Mouse (Mus musculus) midbrain, embryonic 12.5 days (tissue): ENCODE measurements around the gene Mast3. TPM values are rescaled to one million over a fixed set of nuclear protein-coding genes. Genes with fewer than 3 reads are reported as not detected.

Experiments
- ATAC-seq: fragments of 200-750 bp; cut with Nextera tagmentation; 2 replicates; pipeline ENCODE4 v1.8.0; 2017; ENCODE audit warnings: low read depth, moderate TSS enrichment, moderate library complexity; ENCODE audit not compliant: low FRiP score
- H3K27ac ChIP-seq: fragments of 300-500 bp; sonication (generic); replicated peaks from 2 replicates; pipeline ENCODE4 v1.5.1; 2016; ENCODE audit warnings: mild to moderate bottlenecking
- H3K27me3 ChIP-seq: fragments of 300-500 bp; sonication (generic); 2 replicates; pipeline ENCODE4 v1.6.1; 2016; ENCODE audit warnings: mild to moderate bottlenecking
- H3K36me3 ChIP-seq: fragments of 300-500 bp; sonication (generic); 2 replicates; pipeline ENCODE4 v1.6.1; 2016
- H3K4me1 ChIP-seq: fragments of 300-500 bp; sonication (generic); 2 replicates; pipeline ENCODE4 v1.6.1; 2016
- H3K4me2 ChIP-seq: fragments of 300-500 bp; sonication (generic); replicated peaks from 2 replicates; pipeline ENCODE4 v1.6.1; 2016; ENCODE audit warnings: mild to moderate bottlenecking, moderate library complexity
- H3K4me3 ChIP-seq: fragments of 300-500 bp; sonication (generic); 2 replicates; pipeline ENCODE4 v1.5.1; 2016; ENCODE audit warnings: mild to moderate bottlenecking
- H3K9ac ChIP-seq: fragments of 300-500 bp; sonication (generic); replicated peaks from 2 replicates; pipeline ENCODE4 v1.6.1; 2016; ENCODE audit warnings: mild to moderate bottlenecking, moderate library complexity
- H3K9me3 ChIP-seq: fragments of 300-500 bp; sonication (generic); 2 replicates; pipeline ENCODE4 v1.6.1; 2016; ENCODE audit warnings: mild to moderate bottlenecking
- WGBS: fragments of 180-500 bp; shearing (Covaris S2); methylation state at CpG from one replicate; pipeline ENCODE4 v1.1.7; 2016; 5-methylcytosine and 5-hydroxymethylcytosine counted together
- polyA plus RNA-seq: library from polyadenylated mRNA; unstranded; fragments of >200 nt; fragmentation: Nextera tagmentation; extraction: Ambion mirVana; gene quantifications from 2 replicates; pipeline ENCODE4 v1.2.1, GENCODE M21; 2016

The Mast3 gene
- polyA plus RNA-seq, 1 experiment from 2014 or later = 18.0 TPM

GRCm38 (mm10) chr8:70744806-70745205 is 60.0 kb downstream of the Mast3 start:
- Histone ChIP-seq H3K4me3 (no peak overlapping the region), H3K36me3 (no peaks in the 10 kb centered on the region), H3K27ac (no peak overlapping the region), H3K9me3 (no peaks in the 10 kb centered on the region), H3K27me3 (peaks cover 92% of the 10 kb centered on the region), H3K9ac (no peak overlapping the region), H3K4me2 (no peak overlapping the region), H3K4me1 (peaks cover 21% of the 10 kb centered on the region)
- ATAC-seq = no peak
- WGBS = 59% methylated on average over 11 of the region's 11 CpGs

GRCm38 (mm10) chr8:70743656-70744590 is 60.9 kb downstream of the Mast3 start:
- peak overlapping the region; percentile 27 for H3K4me3 ChIP-seq
- peaks cover 84% of the 10 kb centered on the region for H3K27me3 ChIP-seq
- WGBS = 3% methylated on average over 48 of the region's 48 CpGs
- peak overlapping the region; percentile 41; the same call in 1 of the 2 replicates for H3K9ac ChIP-seq
- no peak overlapping the region for H3K27ac ChIP-seq
- ATAC-seq = peak; percentile 27; the same call in 1 of the 2 replicates
- H3K36me3 ChIP-seq = no peaks in the 10 kb centered on the region
- H3K4me2 ChIP-seq = peak overlapping the region; percentile 51
- H3K4me1 ChIP-seq = peaks cover 21% of the 10 kb centered on the region
- H3K9me3 ChIP-seq = no peaks in the 10 kb centered on the region

GRCm38 (mm10) chr8:70742981-70743655 is 61.7 kb downstream of the Mast3 start:
- peak overlapping the region; percentile 27 for H3K4me3 ChIP-seq
- peak overlapping the region; percentile 51 for H3K4me2 ChIP-seq
- H3K36me3 ChIP-seq = no peaks in the 10 kb centered on the region
- H3K4me1 ChIP-seq = peaks cover 21% of the 10 kb centered on the region
- H3K27ac ChIP-seq = no peak overlapping the region
- WGBS = 2% methylated on average over 38 of the region's 38 CpGs
- no peaks in the 10 kb centered on the region for H3K9me3 ChIP-seq
- peaks cover 80% of the 10 kb centered on the region for H3K27me3 ChIP-seq
- peak; percentile 25; the same call in 1 of the 2 replicates for ATAC-seq
- peak overlapping the region; percentile 41; the same call in 1 of the 2 replicates for H3K9ac ChIP-seq

GRCm38 (mm10) chr8:70742176-70742575 is 62.7 kb downstream of the Mast3 start:
- no peak overlapping the region for H3K27ac ChIP-seq
- ATAC-seq = no peak
- no peaks in the 10 kb centered on the region for H3K9me3 ChIP-seq
- H3K36me3 ChIP-seq = no peaks in the 10 kb centered on the region
- peaks cover 21% of the 10 kb centered on the region for H3K4me1 ChIP-seq
- no peak overlapping the region for H3K4me2 ChIP-seq
- H3K9ac ChIP-seq = no peak overlapping the region
- no peak overlapping the region for H3K4me3 ChIP-seq
- peaks cover 76% of the 10 kb centered on the region for H3K27me3 ChIP-seq
- 78% methylated on average over 11 of the region's 11 CpGs for WGBS

GRCm38 (mm10) chr8:70741661-70742060 is 63.2 kb downstream of the Mast3 start:
- peaks cover 21% of the 10 kb centered on the region for H3K4me1 ChIP-seq
- H3K4me3 ChIP-seq = no peak overlapping the region
- peaks cover 71% of the 10 kb centered on the region for H3K27me3 ChIP-seq
- H3K9ac ChIP-seq = no peak overlapping the region
- WGBS = 69% methylated on average over 5 of the region's 5 CpGs
- no peak overlapping the region for H3K27ac ChIP-seq
- no peak for ATAC-seq
- no peaks in the 10 kb centered on the region for H3K9me3 ChIP-seq
- no peaks in the 10 kb centered on the region for H3K36me3 ChIP-seq
- no peak overlapping the region for H3K4me2 ChIP-seq

GRCm38 (mm10) chr8:70738211-70738610 is 66.6 kb downstream of the Mast3 start:
- no peaks in the 10 kb centered on the region for H3K9me3 ChIP-seq
- no peak overlapping the region for H3K27ac ChIP-seq
- no peak for ATAC-seq
- no peak overlapping the region for H3K9ac ChIP-seq
- H3K4me2 ChIP-seq = no peak overlapping the region
- peaks cover 37% of the 10 kb centered on the region for H3K27me3 ChIP-seq
- no peaks in the 10 kb centered on the region for H3K36me3 ChIP-seq
- 70% methylated on average over 3 of the region's 3 CpGs for WGBS
- peaks cover 9% of the 10 kb centered on the region; the same call in 1 of the 2 replicates for H3K4me1 ChIP-seq
- no peak overlapping the region for H3K4me3 ChIP-seq

GRCm38 (mm10) chr8:70737705-70738104 is 67.1 kb downstream of the Mast3 start:
- Histone ChIP-seq H3K4me2 (no peak overlapping the region), H3K4me1 (0 out of 2 replicates have a peak, but pooled peaks cover 5% of the 10 kb centered on the region), H3K27me3 (peaks cover 37% of the 10 kb centered on the region), H3K4me3 (no peak overlapping the region), H3K36me3 (no peaks in the 10 kb centered on the region), H3K9me3 (no peaks in the 10 kb centered on the region), H3K27ac (no peak overlapping the region), H3K9ac (no peak overlapping the region)
- 70% methylated on average over 5 of the region's 5 CpGs for WGBS
- ATAC-seq = no peak

GRCm38 (mm10) chr8:70730956-70731355 is 73.9 kb downstream of the Mast3 start:
- H3K27ac ChIP-seq = no peak overlapping the region
- H3K9me3 ChIP-seq = no peaks in the 10 kb centered on the region
- H3K4me3 ChIP-seq = no peak overlapping the region
- H3K4me1 ChIP-seq = peaks cover 5% of the 10 kb centered on the region; the same call in 1 of the 2 replicates
- no peak for ATAC-seq
- H3K9ac ChIP-seq = no peak overlapping the region
- H3K4me2 ChIP-seq = no peak overlapping the region
- H3K36me3 ChIP-seq = no peaks in the 10 kb centered on the region
- 79% methylated on average over 4 of the region's 4 CpGs for WGBS
- peaks cover 65% of the 10 kb centered on the region for H3K27me3 ChIP-seq

- H3K9me3 ChIP-seq = no peaks in the 10 kb centered on the region
- H3K4me1 ChIP-seq = peaks cover 5% of the 10 kb centered on the region; the same call in 1 of the 2 replicates
- peak overlapping the region; percentile 42 for H3K4me2 ChIP-seq
- 4% methylated on average over 34 of the region's 34 CpGs for WGBS
- ATAC-seq = no peak
- H3K4me3 ChIP-seq = peak overlapping the region; percentile 23
- H3K27ac ChIP-seq = no peak overlapping the region
- H3K27me3 ChIP-seq = peaks cover 67% of the 10 kb centered on the region
- H3K36me3 ChIP-seq = no peaks in the 10 kb centered on the region
- no peak overlapping the region for H3K9ac ChIP-seq
Observed at GRCm38 (mm10) chr8:70729808-70730475, 74.9 kb downstream of the Mast3 start.
